Mouse (Mus musculus): ENCODE results near the gene Dexi. TPM values are rescaled to one million over a fixed set of nuclear protein-coding genes. Genes with fewer than 3 reads are reported as not detected.

Dexi gene
- polyA plus RNA-seq, 1 experiment from 2014 or later, result 18.3 TPM

- H3K36me3 ChIP-seq, result 0 out of 2 replicates have a peak, but pooled peaks cover 2% of the 10 kb centered on the region
- 90% methylated on average over 5 of the region's 5 CpGs for WGBS
- ATAC-seq (replicated peaks), result no peak
- no peaks in the 10 kb centered on the region for H3K27me3 ChIP-seq
- H3K9ac ChIP-seq (replicated peaks), result no peak overlapping the region
- no peak overlapping the region for H3K4me2 ChIP-seq (replicated peaks)
- no peak overlapping the region for H3K4me3 ChIP-seq
- no peaks in the 10 kb centered on the region for H3K9me3 ChIP-seq
- H3K4me1 ChIP-seq, result peaks cover 39% of the 10 kb centered on the region
- no peak overlapping the region for H3K27ac ChIP-seq (replicated peaks)
These were observed 6.5 kb downstream of the Dexi start for GRCm38 (mm10) chr16:10536323-10536722.

GRCm38 (mm10) chr16:10534567-10534966 lies 8.3 kb downstream of the Dexi start:
- no peak for ATAC-seq (replicated peaks)
- H3K27ac ChIP-seq (replicated peaks), result no peak overlapping the region
- peaks cover 8% of the 10 kb centered on the region; the same call in 1 of the 2 replicates for H3K36me3 ChIP-seq
- no peaks in the 10 kb centered on the region for H3K9me3 ChIP-seq
- no peak overlapping the region for H3K4me2 ChIP-seq (replicated peaks)
- H3K4me1 ChIP-seq, result peaks cover 22% of the 10 kb centered on the region
- 69% methylated on average over 7 of the region's 7 CpGs for WGBS
- H3K27me3 ChIP-seq, result no peaks in the 10 kb centered on the region
- no peak overlapping the region for H3K4me3 ChIP-seq
- H3K9ac ChIP-seq (replicated peaks), result no peak overlapping the region; the same call in 1 of the 2 replicates

GRCm38 (mm10) chr16:10533781-10534180 lies 9.1 kb downstream of the Dexi start:
- no peaks in the 10 kb centered on the region for H3K9me3 ChIP-seq
- no peak overlapping the region for H3K9ac ChIP-seq (replicated peaks)
- H3K4me1 ChIP-seq, result peaks cover 14% of the 10 kb centered on the region
- WGBS, result 96% methylated on average over 4 of the region's 4 CpGs
- H3K4me2 ChIP-seq (replicated peaks), result no peak overlapping the region
- no peak overlapping the region for H3K27ac ChIP-seq (replicated peaks)
- no peak for ATAC-seq (replicated peaks)
- peaks cover 8% of the 10 kb centered on the region; the same call in 1 of the 2 replicates for H3K36me3 ChIP-seq
- H3K4me3 ChIP-seq, result no peak overlapping the region
- H3K27me3 ChIP-seq, result no peaks in the 10 kb centered on the region

GRCm38 (mm10) chr16:10530179-10530578 lies 12.7 kb downstream of the Dexi start:
- Histone ChIP-seq H3K4me1 (peaks cover 8% of the 10 kb centered on the region), H3K9me3 (no peaks in the 10 kb centered on the region), H3K9ac (replicated peaks) (no peak overlapping the region), H3K27ac (replicated peaks) (no peak overlapping the region), H3K4me2 (replicated peaks) (no peak overlapping the region), H3K4me3 (no peak overlapping the region), H3K36me3 (peaks cover 6% of the 10 kb centered on the region; the same call in 1 of the 2 replicates), H3K27me3 (no peaks in the 10 kb centered on the region)
- no peak for ATAC-seq (replicated peaks)
- 94% methylated on average over 4 of the region's 4 CpGs for WGBS

GRCm38 (mm10) chr16:10528382-10528781 lies 14.5 kb downstream of the Dexi start:
- no peak overlapping the region for H3K9ac ChIP-seq (replicated peaks)
- peaks cover 6% of the 10 kb centered on the region; the same call in 1 of the 2 replicates for H3K36me3 ChIP-seq
- H3K4me3 ChIP-seq, result no peak overlapping the region
- ATAC-seq (replicated peaks), result no peak
- H3K4me2 ChIP-seq (replicated peaks), result no peak overlapping the region
- H3K27ac ChIP-seq (replicated peaks), result no peak overlapping the region
- no peaks in the 10 kb centered on the region for H3K27me3 ChIP-seq
- H3K9me3 ChIP-seq, result no peaks in the 10 kb centered on the region
- peaks cover 8% of the 10 kb centered on the region for H3K4me1 ChIP-seq
- 87% methylated on average over 3 of the region's 3 CpGs for WGBS

- Histone ChIP-seq H3K4me2 (replicated peaks) (no peak overlapping the region), H3K9me3 (no peaks in the 10 kb centered on the region), H3K36me3 (peaks cover 6% of the 10 kb centered on the region; the same call in 1 of the 2 replicates), H3K9ac (replicated peaks) (no peak overlapping the region), H3K27ac (replicated peaks) (peak overlapping the region; percentile 57), H3K27me3 (no peaks in the 10 kb centered on the region), H3K4me1 (peaks cover 8% of the 10 kb centered on the region), H3K4me3 (no peak overlapping the region)
- ATAC-seq (replicated peaks), result peak; percentile 76
- 69% methylated on average over 6 of the region's 6 CpGs for WGBS
These were observed 15.7 kb downstream of the Dexi start for GRCm38 (mm10) chr16:10527046-10527644.

GRCm38 (mm10) chr16:10525610-10525980 lies 17.3 kb downstream of the Dexi start:
- Histone ChIP-seq H3K9ac (replicated peaks) (no peak overlapping the region), H3K27me3 (no peaks in the 10 kb centered on the region), H3K9me3 (no peaks in the 10 kb centered on the region), H3K4me1 (peaks cover 11% of the 10 kb centered on the region), H3K36me3 (peaks cover 4% of the 10 kb centered on the region; the same call in 1 of the 2 replicates), H3K4me3 (no peak overlapping the region), H3K4me2 (replicated peaks) (no peak overlapping the region), H3K27ac (replicated peaks) (no peak overlapping the region)
- WGBS, result 53% methylated on average over 2 of the region's 2 CpGs
- no peak for ATAC-seq (replicated peaks)

- Histone ChIP-seq H3K27me3 (no peaks in the 10 kb centered on the region), H3K27ac (replicated peaks) (no peak overlapping the region), H3K4me2 (replicated peaks) (no peak overlapping the region), H3K36me3 (no peaks in the 10 kb centered on the region), H3K9ac (replicated peaks) (no peak overlapping the region), H3K4me1 (peaks cover 11% of the 10 kb centered on the region), H3K9me3 (no peaks in the 10 kb centered on the region), H3K4me3 (no peak overlapping the region)
- no peak for ATAC-seq (replicated peaks)
- WGBS, result 90% methylated on average over 4 of the region's 4 CpGs
These were observed 17.8 kb downstream of the Dexi start for GRCm38 (mm10) chr16:10524866-10525609.

GRCm38 (mm10) chr16:10523650-10524049 lies 19.2 kb downstream of the Dexi start:
- H3K4me2 ChIP-seq (replicated peaks), result no peak overlapping the region
- no peak for ATAC-seq (replicated peaks)
- no peaks in the 10 kb centered on the region for H3K27me3 ChIP-seq
- H3K4me1 ChIP-seq, result peaks cover 11% of the 10 kb centered on the region
- no peak overlapping the region for H3K9ac ChIP-seq (replicated peaks)
- H3K36me3 ChIP-seq, result no peaks in the 10 kb centered on the region
- WGBS, result 93% methylated on average over 8 of the region's 8 CpGs
- no peak overlapping the region for H3K4me3 ChIP-seq
- H3K9me3 ChIP-seq, result no peaks in the 10 kb centered on the region
- H3K27ac ChIP-seq (replicated peaks), result no peak overlapping the region

GRCm38 (mm10) chr16:10522811-10523210 lies 20.0 kb downstream of the Dexi start:
- ATAC-seq (replicated peaks), result no peak
- no peak overlapping the region for H3K4me2 ChIP-seq (replicated peaks)
- H3K4me3 ChIP-seq, result no peak overlapping the region
- no peaks in the 10 kb centered on the region for H3K9me3 ChIP-seq
- H3K27me3 ChIP-seq, result no peaks in the 10 kb centered on the region
- H3K36me3 ChIP-seq, result no peaks in the 10 kb centered on the region
- H3K27ac ChIP-seq (replicated peaks), result no peak overlapping the region
- 58% methylated on average over 1 of the region's 1 CpGs for WGBS
- no peak overlapping the region for H3K9ac ChIP-seq (replicated peaks)
- H3K4me1 ChIP-seq, result peaks cover 11% of the 10 kb centered on the region

GRCm38 (mm10) chr16:10520908-10521614 lies 21.8 kb downstream of the Dexi start:
- H3K4me3 ChIP-seq, result no peak overlapping the region
- no peak overlapping the region for H3K9ac ChIP-seq (replicated peaks)
- H3K4me2 ChIP-seq (replicated peaks), result no peak overlapping the region
- H3K27me3 ChIP-seq, result no peaks in the 10 kb centered on the region
- no peak overlapping the region for H3K27ac ChIP-seq (replicated peaks)
- WGBS, result 48% methylated on average over 2 of the region's 2 CpGs
- H3K4me1 ChIP-seq, result peaks cover 3% of the 10 kb centered on the region; the same call in 1 of the 2 replicates
- no peaks in the 10 kb centered on the region for H3K36me3 ChIP-seq
- peak; percentile 75 for ATAC-seq (replicated peaks)
- no peaks in the 10 kb centered on the region for H3K9me3 ChIP-seq

- no peaks in the 10 kb centered on the region for H3K27me3 ChIP-seq
- no peak overlapping the region for H3K9ac ChIP-seq (replicated peaks)
- peaks cover 3% of the 10 kb centered on the region; the same call in 1 of the 2 replicates for H3K4me1 ChIP-seq
- no peak for ATAC-seq (replicated peaks)
- no peak overlapping the region for H3K27ac ChIP-seq (replicated peaks)
- no peak overlapping the region for H3K4me2 ChIP-seq (replicated peaks)
- 56% methylated on average over 5 of the region's 5 CpGs for WGBS
- no peak overlapping the region for H3K4me3 ChIP-seq
- no peaks in the 10 kb centered on the region for H3K36me3 ChIP-seq
- no peaks in the 10 kb centered on the region for H3K9me3 ChIP-seq
These were observed 24.8 kb downstream of the Dexi start for GRCm38 (mm10) chr16:10518030-10518429.
